Mouse (Mus musculus) ovary, postnatal 10 days (tissue): Measurements from ENCODE around the gene Nectin3.

Source experiments
- DNase-seq: peaks from one replicate; pipeline ENCODE4 v3.0.0; 2022; ENCODE audit warnings: low spot score

The Nectin3 gene

GRCm38 (mm10) chr16:46498421-46498789 is at the start of gene Nectin3:
Nectin3 (minus strand) TSS chr16:46498525.
- no peak for DNase-seq

GRCm38 (mm10) chr16:46538092-46538491 is 39.8 kb upstream of the Nectin3 start:
- no peak for DNase-seq

GRCm38 (mm10) chr16:46532465-46533254 is 34.3 kb upstream of the Nectin3 start:
- DNase-seq, result no peak

- no peak for DNase-seq
Measured at GRCm38 (mm10) chr16:46531023-46531422, 32.7 kb upstream of the Nectin3 start.

GRCm38 (mm10) chr16:46520885-46521417 is 22.6 kb upstream of the Nectin3 start:
- DNase-seq, result no peak

- no peak for DNase-seq
Measured at GRCm38 (mm10) chr16:46519606-46520005, 21.3 kb upstream of the Nectin3 start.

GRCm38 (mm10) chr16:46507944-46508333 is 9.6 kb upstream of the Nectin3 start:
- DNase-seq, result no peak

GRCm38 (mm10) chr16:46507260-46507943 is 9.1 kb upstream of the Nectin3 start:
- no peak for DNase-seq

GRCm38 (mm10) chr16:46504006-46504405 is 5.7 kb upstream of the Nectin3 start:
- DNase-seq, result no peak

GRCm38 (mm10) chr16:46502311-46502710 is 4.0 kb upstream of the Nectin3 start:
- DNase-seq, result no peak

- no peak for DNase-seq
Measured at GRCm38 (mm10) chr16:46500759-46501158, 2.4 kb upstream of the Nectin3 start.

GRCm38 (mm10) chr16:46497686-46498420 is 472 bp downstream of the Nectin3 start:
- no peak for DNase-seq

- peak; percentile 86 for DNase-seq
Measured at GRCm38 (mm10) chr16:46496889-46497685, 1.2 kb downstream of the Nectin3 start.

GRCm38 (mm10) chr16:46496031-46496868 is 2.1 kb downstream of the Nectin3 start:
- DNase-seq, result peak; percentile 27

- no peak for DNase-seq
Measured at GRCm38 (mm10) chr16:46495201-46495600, 3.1 kb downstream of the Nectin3 start.

GRCm38 (mm10) chr16:46487436-46488097 is 10.8 kb downstream of the Nectin3 start:
- no peak for DNase-seq

GRCm38 (mm10) chr16:46477336-46477735 is 21.0 kb downstream of the Nectin3 start:
- no peak for DNase-seq

GRCm38 (mm10) chr16:46451421-46451820 is 46.9 kb downstream of the Nectin3 start:
- no peak for DNase-seq

GRCm38 (mm10) chr16:46449013-46449412 is 49.3 kb downstream of the Nectin3 start:
- DNase-seq, result no peak

GRCm38 (mm10) chr16:46431317-46431716 is 67.0 kb downstream of the Nectin3 start:
- DNase-seq, result no peak
